Mouse (Mus musculus) limb, embryonic 11.5 days (tissue): Measurements from ENCODE around the gene Farp1. TPM values are rescaled to one million over a fixed set of nuclear protein-coding genes. Genes with fewer than 3 reads are reported as not detected.

Source experiments
- ATAC-seq: fragments of 200-750 bp; cut with Nextera tagmentation; 2 replicates; pipeline ENCODE4 v1.8.0; 2017; ENCODE audit warnings: low read depth; ENCODE audit not compliant: insufficient number of reproducible peaks, low FRiP score, low TSS enrichment
- DNase-seq: peaks from one replicate; pipeline ENCODE4 v3.0.0-alpha.2; 2015; ENCODE audit warnings: low spot score
- H3K27ac ChIP-seq: fragments of 300-500 bp; sonication (generic); replicated peaks from 2 replicates; pipeline ENCODE4 v1.5.1; 2014; ENCODE audit warnings: low read depth, mild to moderate bottlenecking, low read length
- H3K27me3 ChIP-seq: fragments of 300-500 bp; sonication (generic); 2 replicates; pipeline ENCODE4 v1.6.1; 2014; ENCODE audit warnings: mild to moderate bottlenecking, low read length, mixed read lengths; ENCODE audit not compliant: control insufficient read depth, insufficient read depth
- H3K36me3 ChIP-seq: fragments of 300-500 bp; sonication (generic); 2 replicates; pipeline ENCODE4 v1.6.1; 2014; ENCODE audit warnings: mild to moderate bottlenecking, low read length, moderate library complexity, mixed read lengths; ENCODE audit not compliant: control insufficient read depth, insufficient read depth
- H3K4me1 ChIP-seq: fragments of 300-500 bp; sonication (generic); 2 replicates; pipeline ENCODE4 v1.6.1; 2014; ENCODE audit warnings: low read length, mixed read lengths; ENCODE audit not compliant: control insufficient read depth, insufficient read depth
- H3K4me2 ChIP-seq: fragments of 300-500 bp; sonication (generic); 2 replicates; pipeline ENCODE4 v1.6.1; 2014; ENCODE audit warnings: low read depth, mild to moderate bottlenecking, moderate library complexity; ENCODE audit not compliant: severe bottlenecking
- H3K4me3 ChIP-seq: fragments of 300-500 bp; sonication (generic); 2 replicates; pipeline ENCODE4 v1.5.1; 2014; ENCODE audit warnings: low read depth, low read length
- H3K9ac ChIP-seq: fragments of 300-500 bp; sonication (generic); 2 replicates; pipeline ENCODE4 v1.6.1; 2014; ENCODE audit warnings: mild to moderate bottlenecking, low read length
- H3K9me3 ChIP-seq: fragments of 300-500 bp; sonication (generic); 2 replicates; pipeline ENCODE4 v1.6.1; 2016; ENCODE audit warnings: low read length; ENCODE audit not compliant: control insufficient read depth
- WGBS: fragments of 180-500 bp; shearing (Covaris S2); extraction: QIAGEN DNeasy Blood & Tissue Kit; methylation state at CpG from one replicate; pipeline ENCODE4 v1.1.7; 2014; 5-methylcytosine and 5-hydroxymethylcytosine counted together
- polyA plus RNA-seq: library from polyadenylated mRNA; unstranded; fragments of >200 nt; fragmentation: Nextera tagmentation; extraction: Ambion mirVana; gene quantifications from 2 replicates; pipeline ENCODE4 v1.2.1, GENCODE M21; 2014

Gene Farp1
- polyA plus RNA-seq, 1 experiment from 2014 or later: 57.6 TPM

DNA sequence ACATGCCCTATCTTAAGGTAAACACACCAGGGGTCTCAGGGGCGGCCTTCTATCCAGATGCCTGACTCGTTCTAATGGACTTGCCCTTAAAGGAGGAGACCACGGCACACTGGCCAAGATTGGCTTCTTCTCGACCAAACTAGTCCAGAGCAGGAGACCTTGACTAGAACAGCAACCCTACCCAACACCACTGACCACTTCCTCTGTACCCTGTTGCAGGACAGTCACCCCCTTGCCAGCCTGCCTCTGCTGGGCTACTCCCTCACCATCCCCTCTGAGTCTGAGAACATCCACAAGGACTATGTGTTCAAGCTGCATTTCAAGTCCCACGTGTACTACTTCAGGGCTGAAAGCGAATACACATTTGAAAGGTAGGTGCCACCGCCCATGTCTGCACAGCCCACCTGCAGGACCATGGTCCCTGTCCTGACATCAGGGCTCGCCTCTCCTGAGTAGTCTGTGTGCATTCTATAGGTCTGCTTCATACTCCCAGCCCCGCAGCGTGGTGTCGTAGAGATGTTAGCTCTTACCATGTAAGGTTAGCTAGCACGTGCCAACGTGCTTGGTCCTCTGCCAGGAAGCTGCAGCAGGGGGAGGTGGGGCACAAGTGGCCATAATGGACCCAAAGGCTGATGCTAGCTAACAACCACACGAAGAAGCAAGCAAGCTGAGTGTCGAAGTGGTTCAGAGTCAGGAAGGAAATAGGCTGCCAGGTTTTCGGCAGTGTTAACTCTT lies 245.8 kb downstream of the Farp1 start:
- Histone ChIP-seq H3K27me3 (no peaks in the 10 kb centered on the region), H3K27ac (no peak overlapping the region), H3K4me3 (no peak overlapping the region), H3K4me2 (no peak overlapping the region), H3K9ac (no peak overlapping the region), H3K4me1 (no peaks in the 10 kb centered on the region), H3K9me3 (no peaks in the 10 kb centered on the region), H3K36me3 (peaks cover 36% of the 10 kb centered on the region)
- WGBS: 85% methylated on average over 16 of the region's 16 CpGs
- ATAC-seq: no peak
- DNase-seq: no peak

DNA sequence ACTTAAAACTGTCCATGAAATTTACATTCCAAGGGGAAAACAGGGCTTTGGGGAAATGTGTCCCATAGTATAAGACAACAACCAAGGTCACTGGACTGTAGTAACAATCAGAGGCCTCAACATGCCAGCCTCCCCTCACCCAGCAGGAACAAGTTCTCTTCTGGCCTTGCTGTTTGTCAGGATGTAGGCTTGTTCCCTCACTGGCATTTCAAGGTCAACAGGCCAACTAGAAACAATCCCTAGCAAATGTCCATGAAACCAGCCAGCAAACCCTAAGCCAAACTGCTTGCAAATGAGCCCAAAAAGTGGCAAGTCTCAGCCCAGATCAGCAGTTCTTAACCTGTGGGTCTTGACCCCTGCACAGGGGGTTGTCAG lies 246.3 kb downstream of the Farp1 start:
- DNase-seq (no peak), ATAC-seq (no peak)
- no peaks in the 10 kb centered on the region for H3K9me3 ChIP-seq
- no peak overlapping the region for H3K4me3 ChIP-seq
- H3K27ac ChIP-seq: no peak overlapping the region
- H3K36me3 ChIP-seq: peaks cover 34% of the 10 kb centered on the region
- H3K27me3 ChIP-seq: no peaks in the 10 kb centered on the region
- H3K9ac ChIP-seq: no peak overlapping the region
- no peaks in the 10 kb centered on the region for H3K4me1 ChIP-seq
- H3K4me2 ChIP-seq: no peak overlapping the region

DNA sequence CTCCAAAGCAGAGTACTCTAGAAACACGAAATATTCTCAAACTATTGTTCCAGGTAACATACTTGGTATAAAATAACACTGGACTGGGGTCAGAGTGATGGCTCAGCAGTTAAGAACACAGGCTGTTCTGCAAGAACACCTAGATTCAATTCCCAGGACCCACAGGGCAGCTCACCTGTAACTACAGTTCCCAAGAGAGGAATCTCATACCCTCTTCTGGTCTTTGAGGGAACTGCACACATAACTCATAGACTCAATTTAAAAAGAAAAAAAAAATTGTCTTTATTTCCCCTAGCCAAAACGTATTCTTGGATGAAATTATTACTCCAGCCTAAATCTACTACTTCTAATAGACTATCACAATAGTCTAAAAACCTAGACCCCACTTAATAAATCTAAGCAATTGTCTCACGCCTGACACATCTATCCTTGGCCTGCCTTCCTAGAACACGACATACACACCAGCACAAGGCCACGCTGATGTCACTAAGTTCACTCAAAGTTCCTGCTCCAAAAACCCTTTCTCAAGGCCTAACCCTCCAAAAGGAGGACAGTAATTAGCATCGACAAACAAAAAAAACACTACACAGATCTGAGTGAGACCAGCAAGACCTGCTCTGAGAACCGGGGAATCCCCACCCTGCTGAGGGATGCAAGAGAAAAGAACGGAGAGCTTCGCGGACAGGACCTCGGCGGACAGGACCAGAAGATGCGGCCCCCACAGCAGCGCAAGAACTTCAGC lies 250.6 kb downstream of the Farp1 start:
- Histone ChIP-seq H3K9me3 (no peaks in the 10 kb centered on the region), H3K9ac (no peak overlapping the region), H3K27ac (no peak overlapping the region), H3K4me2 (no peak overlapping the region), H3K4me3 (no peak overlapping the region), H3K27me3 (no peaks in the 10 kb centered on the region), H3K36me3 (peaks cover 32% of the 10 kb centered on the region), H3K4me1 (no peaks in the 10 kb centered on the region)
- WGBS: 95% methylated on average over 14 of the region's 14 CpGs
- ATAC-seq: no peak
- DNase-seq: no peak

DNA sequence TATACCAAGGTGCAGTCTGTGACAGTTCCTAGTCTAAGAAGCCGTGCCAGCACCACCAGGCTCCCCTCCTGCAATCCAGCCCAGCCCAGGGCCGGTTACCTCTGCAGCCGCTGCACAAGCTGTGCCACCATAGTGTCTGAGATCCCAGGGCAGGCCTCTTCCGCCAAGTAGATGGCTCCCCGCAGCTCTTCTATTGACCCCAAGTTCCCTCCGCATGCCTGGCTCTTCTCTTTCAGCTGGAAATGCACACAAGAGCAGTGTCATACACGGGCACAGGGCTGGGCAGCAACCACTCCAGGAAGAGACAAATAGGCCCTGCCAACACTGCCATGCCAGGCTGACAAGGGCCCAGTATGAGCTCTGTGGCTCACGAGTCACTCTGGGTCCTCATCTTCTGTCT lies 256.9 kb downstream of the Farp1 start:
- no peak overlapping the region for H3K27ac ChIP-seq
- WGBS: 97% methylated on average over 8 of the region's 8 CpGs
- H3K36me3 ChIP-seq: peaks cover 12% of the 10 kb centered on the region; the same call in 1 of the 2 replicates
- no peak for ATAC-seq
- no peaks in the 10 kb centered on the region for H3K27me3 ChIP-seq
- no peak for DNase-seq
- no peak overlapping the region for H3K4me3 ChIP-seq
- H3K4me1 ChIP-seq: no peaks in the 10 kb centered on the region
- H3K4me2 ChIP-seq: no peak overlapping the region
- H3K9me3 ChIP-seq: no peaks in the 10 kb centered on the region
- H3K9ac ChIP-seq: no peak overlapping the region

DNA sequence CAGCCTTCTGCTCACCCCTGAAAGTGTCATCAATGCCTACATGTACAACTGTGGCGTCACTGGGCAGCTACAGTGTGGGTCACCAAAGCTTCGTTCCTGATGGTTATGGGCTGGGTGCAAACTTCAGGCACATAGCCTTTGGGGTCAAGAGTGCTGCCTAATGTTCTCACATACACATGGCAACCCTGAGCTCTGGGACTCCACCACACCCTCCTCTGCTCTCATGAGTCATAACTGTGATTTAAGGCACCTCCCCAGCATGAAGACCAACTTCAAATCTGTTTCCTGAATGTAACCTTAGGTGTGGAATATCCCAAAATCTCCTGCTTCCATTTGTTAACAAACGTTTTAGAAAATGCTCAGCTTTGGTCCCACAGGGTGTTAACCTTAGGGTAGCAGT lies 257.4 kb downstream of the Farp1 start:
- peaks cover 14% of the 10 kb centered on the region; the same call in 1 of the 2 replicates for H3K36me3 ChIP-seq
- WGBS: 92% methylated on average over 3 of the region's 3 CpGs
- H3K4me1 ChIP-seq: no peaks in the 10 kb centered on the region
- no peak overlapping the region for H3K27ac ChIP-seq
- no peak for ATAC-seq
- no peaks in the 10 kb centered on the region for H3K27me3 ChIP-seq
- H3K4me2 ChIP-seq: no peak overlapping the region
- H3K9me3 ChIP-seq: no peaks in the 10 kb centered on the region
- no peak overlapping the region for H3K4me3 ChIP-seq
- no peak overlapping the region for H3K9ac ChIP-seq
- DNase-seq: no peak

DNA sequence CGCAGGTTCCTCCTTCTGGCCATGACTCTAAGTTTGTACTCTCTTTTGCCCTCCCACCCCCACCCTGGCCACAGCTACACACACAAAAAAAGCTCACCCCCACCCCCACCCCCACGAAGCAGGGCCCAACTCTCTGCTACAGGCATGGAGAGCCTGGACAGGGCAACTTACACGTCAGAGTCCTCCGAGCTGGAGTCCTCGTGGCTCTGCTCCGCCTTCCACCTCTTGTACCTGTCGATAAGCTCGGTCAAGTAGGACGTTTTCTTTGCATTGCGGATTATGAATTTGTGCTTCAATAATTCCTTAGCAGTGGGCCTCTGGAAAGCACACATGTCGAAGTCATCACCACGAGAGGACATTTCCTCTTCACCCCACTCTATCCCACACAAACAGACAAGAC lies 259.5 kb downstream of the Farp1 start:
- 93% methylated on average over 12 of the region's 12 CpGs for WGBS
- H3K27me3 ChIP-seq: no peaks in the 10 kb centered on the region
- peaks cover 10% of the 10 kb centered on the region; the same call in 1 of the 2 replicates for H3K36me3 ChIP-seq

DNA sequence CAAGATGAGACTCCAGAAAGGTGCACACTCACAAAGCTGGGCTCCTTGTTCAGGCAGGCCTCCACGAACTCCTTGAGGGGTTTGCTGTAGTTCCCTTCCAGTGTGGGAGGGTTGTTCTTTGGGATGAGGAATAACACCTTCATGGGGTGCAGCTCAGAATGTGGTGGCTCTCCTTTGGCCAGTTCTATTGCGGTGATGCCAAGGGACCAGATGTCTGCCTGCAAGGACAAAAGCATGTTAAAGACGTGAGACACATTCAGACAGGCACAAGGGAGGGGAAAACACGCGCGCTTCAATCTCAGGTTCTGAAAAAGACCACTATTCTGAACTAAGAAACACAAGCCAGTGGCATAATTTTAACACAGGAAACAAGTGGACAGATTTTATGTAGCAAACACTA lies 262.1 kb downstream of the Farp1 start:
- ATAC-seq (no peak), DNase-seq (no peak)
- no peaks in the 10 kb centered on the region for H3K4me1 ChIP-seq
- WGBS: 95% methylated on average over 6 of the region's 6 CpGs
- H3K4me3 ChIP-seq: no peak overlapping the region
- H3K27me3 ChIP-seq: no peaks in the 10 kb centered on the region
- H3K9me3 ChIP-seq: no peaks in the 10 kb centered on the region
- H3K9ac ChIP-seq: no peak overlapping the region
- peaks cover 7% of the 10 kb centered on the region; the same call in 1 of the 2 replicates for H3K36me3 ChIP-seq
- H3K27ac ChIP-seq: no peak overlapping the region
- no peak overlapping the region for H3K4me2 ChIP-seq

More for the DNA sequence above, 259.5 kb downstream of the Farp1 start:
- Histone ChIP-seq H3K9me3 (no peaks in the 10 kb centered on the region), H3K4me1 (no peaks in the 10 kb centered on the region), H3K9ac (no peak overlapping the region), H3K4me3 (no peak overlapping the region), H3K4me2 (no peak overlapping the region), H3K27ac (no peak overlapping the region)
- ATAC-seq (no peak), DNase-seq (no peak)

DNA sequence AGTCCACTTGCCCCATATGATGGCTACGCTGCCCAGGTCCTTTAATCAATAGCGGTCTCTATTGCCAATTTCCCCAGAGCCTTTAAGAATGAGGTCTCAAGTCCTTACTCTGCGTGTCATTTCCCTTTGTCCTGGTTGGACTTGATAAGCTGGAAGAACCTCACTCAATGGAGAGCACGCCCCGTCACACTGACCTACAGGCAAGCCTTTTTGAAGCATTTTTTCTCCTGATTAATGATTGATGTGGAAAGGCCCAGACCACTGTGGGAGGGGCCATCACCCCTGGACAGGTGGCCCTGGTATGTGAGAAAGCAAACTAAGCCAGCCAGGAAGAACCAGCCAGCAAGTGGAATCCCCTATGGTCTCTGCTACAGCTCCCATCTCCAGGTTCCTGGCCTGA lies 263.5 kb downstream of the Farp1 start:
- H3K9me3 ChIP-seq: no peaks in the 10 kb centered on the region
- no peak overlapping the region for H3K4me3 ChIP-seq
- no peak overlapping the region for H3K9ac ChIP-seq
- peaks cover 7% of the 10 kb centered on the region; the same call in 1 of the 2 replicates for H3K36me3 ChIP-seq
- DNase-seq: no peak
- H3K27me3 ChIP-seq: no peaks in the 10 kb centered on the region
- no peaks in the 10 kb centered on the region for H3K4me1 ChIP-seq
- WGBS: 88% methylated on average over 5 of the region's 5 CpGs
- H3K27ac ChIP-seq: no peak overlapping the region
- H3K4me2 ChIP-seq: no peak overlapping the region
- no peak for ATAC-seq
